Mouse (Mus musculus) liver, embryonic 14.5 days (tissue): Measurements from ENCODE around the gene Gnat1.

Experiments used
- CTCF ChIP-seq: IDR thresholded peaks from 2 replicates; pipeline ENCODE4 v1.5.1; 2016; ENCODE audit warnings: antibody characterized with exemption, low read depth, control low read depth
- EP300 ChIP-seq: IDR thresholded peaks from 2 replicates; pipeline ENCODE4 v1.6.1; 2016; ENCODE audit warnings: antibody characterized with exemption, low read depth

DNA sequence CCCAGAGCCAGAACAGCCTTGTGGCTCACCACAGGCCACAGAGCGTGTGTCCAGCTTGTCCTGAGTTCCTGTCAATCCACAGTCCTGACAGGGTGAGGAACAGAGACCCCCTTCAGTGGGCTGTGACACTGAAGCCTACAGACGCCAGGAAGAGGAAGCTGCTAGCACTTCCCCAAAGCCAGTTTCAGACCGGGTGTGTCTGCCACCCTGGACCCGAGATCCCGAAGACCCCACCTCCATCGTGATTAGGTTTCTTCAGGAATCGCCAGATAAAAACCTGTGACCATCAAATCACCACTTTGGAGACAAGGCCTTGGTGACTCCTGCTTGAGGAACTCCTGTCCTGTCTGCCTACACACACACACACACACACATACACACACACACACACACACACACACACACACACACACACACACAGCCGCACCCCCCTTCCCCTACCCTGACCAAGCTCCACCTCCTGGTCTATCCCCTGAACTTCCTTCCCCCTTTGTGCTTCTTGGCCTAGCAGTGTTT is 39.2 kb downstream of the Gnat1 start:
- TF ChIP-seq CTCF (no peak), EP300 (no peak)
